Mouse (Mus musculus) thymus, postnatal 0 days (tissue): ENCODE data around the gene Pfdn5. TPM values are rescaled to one million over a fixed set of nuclear protein-coding genes. Genes with fewer than 3 reads are reported as not detected.

Experiments used
- DNase-seq: peaks from one replicate; pipeline ENCODE4 v3.0.0-alpha.2; 2015; ENCODE audit warnings: low spot score
- polyA plus RNA-seq: library from polyadenylated mRNA; unstranded; fragments of >200 nt; fragmentation: Nextera tagmentation; extraction: Ambion mirVana; gene quantifications from 2 replicates; pipeline ENCODE4 v1.2.1, GENCODE M21; 2015

Pfdn5 gene
- polyA plus RNA-seq, 1 experiment from 2014 or later, result 446 TPM

DNA sequence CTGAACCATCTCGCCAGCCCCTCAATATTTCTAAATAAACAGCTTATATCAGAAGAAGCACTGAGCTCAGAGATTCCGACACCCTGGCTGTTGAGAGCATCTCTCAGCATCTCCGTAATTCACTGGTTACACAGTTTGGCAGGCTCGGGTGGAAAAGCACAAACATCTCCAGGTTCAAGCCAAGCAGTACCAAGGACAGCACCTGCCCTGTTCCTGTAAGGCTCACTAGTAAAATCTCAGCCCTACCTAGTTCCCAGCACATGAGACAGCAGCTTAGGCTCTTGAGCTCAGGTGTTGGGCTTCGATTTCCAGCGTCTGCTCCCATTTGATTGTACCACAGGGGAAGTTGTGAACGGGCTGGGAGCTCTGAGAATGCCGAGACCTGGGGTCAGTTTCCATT is 9.3 kb downstream of the Pfdn5 start:
- no peak for DNase-seq

DNA sequence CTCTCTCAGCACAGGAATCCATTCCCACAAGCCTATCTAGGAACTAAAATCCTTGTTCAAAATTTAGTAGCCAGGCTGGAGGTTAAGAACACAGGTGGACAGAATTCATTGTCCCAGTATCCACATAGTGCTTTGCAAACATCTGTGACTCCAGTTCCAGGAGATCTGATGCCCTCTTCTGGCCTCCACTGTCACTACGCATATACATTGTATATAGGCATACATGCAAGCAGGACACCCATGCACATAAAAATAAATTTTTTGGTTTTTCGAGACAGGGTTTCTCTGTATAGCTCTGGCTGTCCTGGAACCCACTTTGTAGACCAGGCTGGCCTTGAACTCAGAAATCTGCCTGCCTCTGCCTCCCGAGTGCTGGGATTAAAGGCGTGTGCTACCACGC is 10.0 kb downstream of the Pfdn5 start:
- DNase-seq, result peak; percentile 43

DNA sequence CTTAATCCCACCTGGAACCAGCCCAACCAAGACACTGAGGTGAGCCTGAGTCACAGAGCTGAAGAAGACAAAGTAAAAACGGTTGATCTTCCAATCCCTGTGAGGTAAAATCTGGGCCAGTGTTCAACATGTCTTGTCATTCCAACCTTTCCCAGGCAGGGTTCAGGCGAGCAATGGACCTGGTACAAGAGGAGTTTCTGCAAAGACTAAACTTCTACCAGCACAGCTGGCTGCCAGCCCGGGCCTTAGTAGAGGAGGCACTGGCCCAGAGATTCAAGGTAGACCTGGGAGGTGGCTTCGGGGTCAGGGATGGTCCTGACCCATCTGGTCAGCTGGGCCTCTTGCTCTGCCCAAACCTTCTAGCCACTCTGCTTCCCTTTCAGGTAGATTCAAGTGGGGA is 11.0 kb downstream of the Pfdn5 start:
- DNase-seq, result no peak

DNA sequence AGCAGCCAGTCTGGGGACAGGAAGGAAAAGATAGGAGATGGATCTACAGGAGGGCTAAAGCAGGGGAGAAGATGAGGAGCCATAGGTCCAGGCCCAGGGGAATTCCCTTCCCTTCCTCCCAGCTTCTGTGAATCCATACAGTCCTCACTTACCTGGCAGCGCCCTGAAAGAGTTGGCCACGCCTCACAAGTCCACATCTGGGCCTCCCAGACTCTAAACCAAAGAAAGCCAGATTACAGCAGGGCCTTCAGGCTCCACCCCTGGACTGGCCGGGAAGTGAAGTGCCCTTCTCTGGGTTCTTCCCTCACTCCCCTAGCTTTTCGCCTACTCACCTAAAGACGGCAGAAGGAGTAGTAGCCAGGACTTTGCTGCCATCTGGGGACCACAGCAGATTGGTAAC is 13.7 kb downstream of the Pfdn5 start:
- no peak for DNase-seq

DNA sequence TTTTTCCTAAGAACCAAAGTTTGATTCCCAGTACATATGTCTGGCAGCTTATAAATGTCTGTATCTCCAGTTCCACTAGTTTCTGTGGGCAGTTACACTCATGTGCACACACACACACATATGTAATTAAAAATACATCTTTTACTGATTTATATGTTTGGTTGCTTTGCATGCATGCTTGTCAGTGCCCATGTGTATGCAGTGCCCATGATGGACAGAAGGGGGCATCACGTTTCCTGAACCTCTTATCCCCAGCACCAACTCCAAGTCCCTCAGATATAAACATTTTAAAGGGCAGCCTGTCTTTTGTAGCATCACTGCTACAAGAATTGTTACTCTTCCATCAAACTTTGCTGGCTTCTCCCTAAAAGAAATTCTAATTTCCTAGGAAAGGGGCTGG is 15.7 kb downstream of the Pfdn5 start:
- peak; percentile 61 for DNase-seq

DNA sequence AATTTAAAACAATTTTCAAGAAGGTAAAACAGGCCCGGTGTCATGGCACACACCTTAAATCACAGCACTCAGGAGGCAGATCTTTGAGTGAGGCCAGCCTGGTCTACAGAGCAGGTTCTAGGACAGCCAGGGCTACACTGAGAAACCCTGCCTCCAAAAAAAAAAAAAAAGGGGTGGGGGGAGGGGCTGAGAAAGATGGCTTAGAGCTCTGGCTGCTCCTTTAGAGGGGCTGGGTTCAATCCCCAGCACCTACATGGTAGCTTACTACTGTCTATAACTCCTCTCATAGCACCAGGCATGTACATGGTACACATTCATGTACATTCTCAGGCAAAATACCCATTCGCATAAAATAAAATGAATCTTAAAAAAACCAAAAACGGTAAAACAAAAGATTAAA is 18.6 kb downstream of the Pfdn5 start:
- DNase-seq, result no peak

DNA sequence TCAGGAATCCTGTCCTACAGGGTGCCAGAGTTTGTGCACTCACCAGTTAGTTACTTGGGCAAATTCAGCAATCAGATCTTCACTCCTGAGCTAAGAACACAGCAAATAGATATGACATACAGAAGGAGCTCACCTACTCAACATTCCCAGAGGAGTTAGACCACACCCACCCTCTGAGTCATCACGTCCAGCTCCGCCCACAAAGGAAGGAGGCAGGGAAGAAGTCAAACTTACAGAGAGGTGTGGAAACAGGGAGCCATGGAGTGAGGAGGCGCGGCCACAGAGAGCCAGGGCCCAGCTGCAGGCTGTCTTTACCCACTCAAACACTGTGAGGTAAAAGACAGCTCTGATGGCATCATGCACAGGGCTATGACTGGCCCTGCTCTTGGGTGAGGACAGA is 20.5 kb downstream of the Pfdn5 start:
- no peak for DNase-seq

DNA sequence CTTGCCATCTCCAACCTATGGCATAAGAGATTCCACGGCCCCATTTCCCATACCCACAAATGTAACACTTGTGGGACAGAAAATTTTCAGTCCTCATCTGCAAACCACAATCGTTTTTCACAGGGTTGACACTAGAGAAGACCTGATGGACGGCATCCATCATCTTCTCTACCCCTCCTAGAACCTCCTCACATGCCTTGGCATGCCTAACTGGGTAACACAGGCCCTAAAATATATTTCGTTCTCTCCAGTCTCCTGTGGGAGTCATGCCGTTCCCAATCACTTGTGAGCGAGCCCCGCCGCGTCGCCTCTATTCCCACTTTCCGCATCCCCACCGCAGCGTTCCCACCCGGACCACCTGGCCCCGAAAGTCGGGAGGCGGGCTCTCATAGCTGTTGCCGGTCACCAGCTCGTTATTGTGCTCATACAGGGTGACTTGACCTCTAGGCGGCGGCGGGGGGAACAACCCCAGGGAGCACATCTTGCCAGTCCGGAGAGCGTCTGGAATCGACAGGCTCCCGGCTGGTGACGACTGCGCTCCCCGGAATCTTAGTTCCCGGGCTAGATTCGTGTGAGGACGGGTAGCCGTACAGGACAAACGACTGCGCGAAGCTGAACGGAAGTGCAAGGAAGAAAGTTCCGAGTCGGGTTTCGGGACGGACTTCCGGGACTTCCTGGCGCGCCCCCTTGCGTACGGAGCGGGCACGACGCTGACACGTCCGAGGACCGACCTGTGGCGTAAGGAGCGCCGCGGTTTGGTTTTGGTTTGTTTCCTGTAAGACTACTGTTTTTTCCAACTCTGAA is 24.4 kb downstream of the Pfdn5 start, which contains the start of gene Aaas:
Aaas (minus strand) TSS at position 634 of the 804 bp plus-strand sequence.
- peak; percentile 96 for DNase-seq

DNA sequence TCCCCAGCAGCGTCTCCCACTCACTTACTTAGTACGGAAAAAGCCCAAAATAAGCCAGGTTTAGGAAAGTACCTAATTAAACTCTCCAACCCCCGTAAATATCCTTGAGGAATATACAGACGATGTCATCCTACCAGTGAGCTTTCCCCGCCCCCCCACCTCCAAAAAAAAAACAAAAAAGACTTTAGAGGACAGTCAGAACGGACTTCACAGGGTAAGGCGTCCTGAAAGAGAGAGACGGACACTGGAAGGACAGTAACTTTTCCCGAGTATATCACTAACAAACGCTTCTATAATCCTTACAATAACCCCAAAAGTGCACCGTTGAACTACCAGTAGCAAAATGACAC is 25.0 kb downstream of the Pfdn5 start:
- no peak for DNase-seq

DNA sequence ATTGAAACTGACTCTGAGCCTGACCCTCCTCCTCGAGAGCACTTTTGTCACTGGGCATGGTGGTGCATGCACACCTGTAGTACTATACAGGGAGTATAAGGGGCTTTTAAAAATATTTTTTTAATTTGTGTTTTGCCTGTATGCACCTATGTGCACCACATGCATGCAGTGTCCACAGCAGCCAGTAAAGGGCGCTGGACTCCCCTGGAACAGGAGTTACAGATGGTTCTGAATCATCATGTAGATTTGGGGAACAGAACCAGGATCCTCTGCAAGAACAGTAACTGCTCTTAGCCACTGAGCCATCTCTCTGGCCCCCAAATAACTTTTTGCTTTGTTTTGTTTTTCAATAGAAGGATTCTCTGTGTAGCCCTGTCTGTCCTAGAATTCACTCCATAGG is 26.3 kb downstream of the Pfdn5 start:
- no peak for DNase-seq

- no peak for DNase-seq
Observed at GRCm38 (mm10) chr15:102353986-102354385, 28.1 kb downstream of the Pfdn5 start.

DNA sequence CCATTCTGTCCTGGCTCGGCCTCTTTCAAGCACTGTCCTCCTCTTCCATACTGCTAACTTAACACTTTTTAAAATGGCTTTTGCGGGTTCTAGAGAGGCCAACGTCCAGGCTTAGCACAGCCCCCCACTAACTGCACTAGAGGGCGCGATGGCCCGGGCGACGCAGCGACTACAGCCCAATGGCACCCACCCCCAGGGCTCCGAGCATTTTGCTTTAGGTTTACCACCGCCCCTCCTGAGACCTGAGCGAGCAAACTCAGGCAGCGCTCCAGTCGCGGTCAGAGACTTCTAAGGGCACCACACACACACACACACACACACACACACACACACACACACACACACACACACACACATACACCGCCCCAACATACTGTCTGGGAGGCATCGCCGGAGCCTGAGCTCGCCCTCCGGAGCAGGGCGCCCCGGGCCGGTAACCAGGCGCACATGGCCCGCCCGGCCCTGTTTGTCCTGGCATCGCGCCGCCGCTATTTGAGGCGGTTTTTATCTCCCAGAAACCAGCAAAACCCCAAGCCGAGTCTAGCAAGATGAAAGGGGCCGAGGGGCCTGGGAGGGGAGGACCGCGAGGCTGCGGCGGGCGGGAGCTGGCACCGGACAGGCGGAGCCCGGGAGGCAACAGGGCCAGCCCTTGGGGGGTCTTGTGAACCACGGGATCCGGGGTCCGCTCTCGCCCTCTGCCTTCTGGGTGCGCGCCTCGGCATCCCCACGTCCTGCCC is 29.4 kb downstream of the Pfdn5 start:
- no peak for DNase-seq

DNA sequence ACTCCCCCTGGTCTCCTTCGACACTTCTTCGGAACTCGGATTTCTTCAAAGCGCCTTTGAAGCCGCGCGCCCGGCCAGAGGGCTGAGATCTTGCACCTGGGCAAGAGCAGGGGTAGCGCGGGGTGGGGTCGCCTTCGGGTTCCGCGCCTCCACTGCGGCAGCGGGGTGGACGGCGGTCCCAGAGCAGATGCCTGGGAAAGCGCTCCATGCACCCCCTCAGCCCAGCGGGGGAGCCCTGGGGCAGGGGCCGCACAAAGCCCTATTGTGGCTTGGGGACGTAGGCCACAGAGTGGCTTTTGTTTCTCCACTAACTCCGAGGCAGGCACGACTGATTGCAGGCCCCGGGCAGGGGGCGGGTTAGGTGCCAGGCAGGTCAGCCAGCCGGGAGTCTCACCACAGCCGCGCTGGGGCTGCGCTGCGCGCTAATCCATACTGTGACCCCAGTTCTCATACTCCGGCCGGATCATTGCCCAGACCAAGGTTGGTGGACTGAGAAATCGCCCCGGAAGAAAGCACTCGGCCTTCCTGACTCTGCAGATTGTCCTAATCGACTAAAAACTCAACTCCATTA is 30.0 kb downstream of the Pfdn5 start:
- DNase-seq, result no peak

- no peak for DNase-seq
Observed at GRCm38 (mm10) chr15:102356501-102357325, 30.8 kb downstream of the Pfdn5 start.

GRCm38 (mm10) chr15:102358126-102358525 is 32.2 kb downstream of the Pfdn5 start:
- DNase-seq, result peak; percentile 44

- DNase-seq, result no peak
Observed at GRCm38 (mm10) chr15:102358834-102359233, 32.9 kb downstream of the Pfdn5 start.

DNA sequence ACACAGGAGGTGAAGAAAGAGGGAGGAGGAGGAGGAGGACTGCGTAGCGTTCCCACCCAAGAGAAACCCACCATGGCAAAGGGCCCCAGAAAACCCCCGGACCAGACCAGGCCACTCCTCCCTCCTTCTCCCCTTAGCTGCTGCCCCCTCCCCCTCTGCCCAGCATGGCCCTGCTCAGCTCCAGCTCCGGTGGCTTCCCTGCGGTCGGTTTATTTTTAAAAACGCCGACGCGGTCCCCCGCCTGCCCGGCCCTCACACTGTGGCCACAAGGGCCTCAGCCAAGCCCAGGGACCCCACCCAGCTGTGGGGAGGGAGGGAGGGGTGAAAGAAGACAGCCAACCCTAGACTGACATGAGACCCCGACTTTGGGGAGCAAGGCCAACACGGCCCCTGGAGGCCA is 36.7 kb downstream of the Pfdn5 start:
- no peak for DNase-seq

GRCm38 (mm10) chr15:102364678-102365077 is 38.8 kb downstream of the Pfdn5 start:
- no peak for DNase-seq

GRCm38 (mm10) chr15:102366238-102366637 is 40.3 kb downstream of the Pfdn5 start:
- DNase-seq, result no peak

- DNase-seq, result no peak
Observed at GRCm38 (mm10) chr15:102366733-102367344, 40.9 kb downstream of the Pfdn5 start, which contains the start of gene Sp7. Sp7 (minus strand) TSS chr15:102367182.

DNA sequence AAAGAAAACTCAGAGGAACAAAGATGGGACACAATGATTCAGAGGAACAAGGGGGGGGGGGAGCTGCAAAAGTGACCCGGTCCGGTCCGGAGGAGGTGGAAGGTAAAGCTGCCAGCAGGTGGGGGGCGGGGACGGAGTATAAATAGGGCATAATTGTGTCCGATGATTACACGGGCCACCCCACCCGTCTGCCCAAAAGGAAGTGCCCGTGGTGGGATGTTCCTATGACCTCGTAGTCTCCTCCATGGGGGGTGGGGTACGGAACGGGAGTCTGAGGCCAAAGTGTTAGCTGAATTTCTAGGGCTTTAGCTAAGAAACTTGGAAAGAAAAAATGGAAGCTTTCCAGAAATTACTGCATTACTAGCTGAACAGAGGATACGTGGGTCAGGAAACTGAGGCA is 44.1 kb downstream of the Pfdn5 start:
- DNase-seq, result no peak
